ENCODE assay signal across 9 mouse cellular contexts in genomic region chr4:126741448-126741847, GRCm38 (mm10). TPM values are rescaled to one million over a fixed set of nuclear protein-coding genes. Genes with fewer than 3 reads are reported as not detected.
DNase-seq lines count a peak whose midpoint lies in the region; ATAC-seq and TF ChIP-seq lines count a peak whose summit lies in the region.
"Had no signal": no experiment of that assay in that cellular context is flagged by ENCODE, and none has a peak within 500 bp of the region (broad histone marks: within the 10 kb centered on the region; RNA-seq: fewer than 3 reads in every experiment).

No protein-coding gene starts in this region.

- DNase-seq in B cell, adult 2 months: peak; percentile 80 to 82
- peak; percentile 79 to 83 for DNase-seq in adrenal gland, postnatal 36 days
- DNase-seq in heart, adult 8-10 months (ENCODE audit: low spot score): peak; percentile 78
- DNase-seq in kidney, adult 9 months: peak; percentile 83
- peak; percentile 80 for DNase-seq in limb, embryonic 14.5 days (ENCODE audit: low spot score)
- DNase-seq in spleen, postnatal 36 days (ENCODE audit: low spot score in 2 of 2): peak; percentile 66 to 71

- peaks cover 30% of the 10 kb centered on the region for H3K27me3 ChIP-seq in embryonic facial prominence, embryonic 13.5 days
- peaks cover 21% of the 10 kb centered on the region for H3K27me3 ChIP-seq in limb, embryonic 14.5 days (ENCODE audit: control insufficient read depth, insufficient read depth, low read length)
- peaks cover 37% of the 10 kb centered on the region for H3K27me3 ChIP-seq in midbrain, embryonic 16.5 days (ENCODE audit: control insufficient read depth, insufficient read depth, low read depth, low read length)

- H3K9ac ChIP-seq in embryonic facial prominence, embryonic 13.5 days: peak overlapping the region; percentile 27; the same call in 1 of the 2 replicates
- H3K9ac ChIP-seq in limb, embryonic 14.5 days (ENCODE audit: low read depth, low read length, severe bottlenecking): 0 out of 2 replicates have a peak overlapping the region, but pooled peaks have one; percentile 12
- H3K9ac ChIP-seq in midbrain, embryonic 16.5 days (ENCODE audit: low read depth, low read length): no peak overlapping the region
- H3K9ac ChIP-seq: embryonic facial prominence, embryonic 12.5 days had no signal

- TF ChIP-seq POLR2A in limb, embryonic 14.5 days (IDR thresholded peaks at IDR 0.05; ENCODE audit: borderline replicate concordance, extremely low read depth, insufficient read depth, insufficient read length): no peak

- WGBS in embryonic facial prominence, embryonic 13.5 days: 7% methylated on average over 12 of the region's 12 CpGs
- 5% methylated on average over 12 of the region's 12 CpGs for WGBS in limb, embryonic 14.5 days
- 4% methylated on average over 12 of the region's 12 CpGs for WGBS in midbrain, embryonic 16.5 days

- H3K4me1 ChIP-seq in embryonic facial prominence, embryonic 13.5 days: peaks cover 9% of the 10 kb centered on the region
- no peaks in the 10 kb centered on the region for H3K4me1 ChIP-seq in limb, embryonic 14.5 days (ENCODE audit: control insufficient read depth, insufficient read depth, low read length)
- no peaks in the 10 kb centered on the region for H3K4me1 ChIP-seq in midbrain, embryonic 16.5 days (ENCODE audit: control insufficient read depth, insufficient read depth, low read length)

- H3K27ac ChIP-seq in embryonic facial prominence, embryonic 13.5 days: no peak overlapping the region
- no peak overlapping the region for H3K27ac ChIP-seq in limb, embryonic 14.5 days (replicated peaks; ENCODE audit: low read depth, low read length)
- no peak overlapping the region for H3K27ac ChIP-seq in midbrain, embryonic 16.5 days (ENCODE audit: low read length)
- H3K27ac ChIP-seq: embryonic facial prominence, embryonic 12.5 days had no signal

- no peak overlapping the region for H3K4me3 ChIP-seq in embryonic facial prominence, embryonic 13.5 days
- no peak overlapping the region for H3K4me3 ChIP-seq in limb, embryonic 14.5 days (replicated peaks; ENCODE audit: low read length)
- H3K4me3 ChIP-seq in midbrain, embryonic 16.5 days (ENCODE audit: low read depth, low read length): no peak overlapping the region
- H3K4me3 ChIP-seq: embryonic facial prominence, embryonic 12.5 days had no signal

- no peak for ATAC-seq in embryonic facial prominence, embryonic 13.5 days (ENCODE audit: insufficient number of reproducible peaks, insufficient read depth, low FRiP score, low TSS enrichment, low read depth)
- ATAC-seq in limb, embryonic 14.5 days (ENCODE audit: low FRiP score, low read depth): peak; percentile 69
- peak; percentile 59; the same call in 1 of the 2 replicates for ATAC-seq in midbrain, embryonic 16.5 days

- H3K36me3 ChIP-seq in embryonic facial prominence, embryonic 13.5 days: peaks cover 28% of the 10 kb centered on the region
- H3K36me3 ChIP-seq in limb, embryonic 14.5 days (ENCODE audit: control insufficient read depth, insufficient read depth, low read length): peaks cover 28% of the 10 kb centered on the region
- peaks cover 16% of the 10 kb centered on the region for H3K36me3 ChIP-seq in midbrain, embryonic 16.5 days (ENCODE audit: control insufficient read depth, insufficient read depth, low read length)

- H3K9me3 ChIP-seq in embryonic facial prominence, embryonic 13.5 days: no peaks in the 10 kb centered on the region
- no peaks in the 10 kb centered on the region for H3K9me3 ChIP-seq in limb, embryonic 14.5 days (ENCODE audit: control insufficient read depth, low read length)
- no peaks in the 10 kb centered on the region for H3K9me3 ChIP-seq in midbrain, embryonic 16.5 days (replicated peaks; ENCODE audit: control insufficient read depth, low read length, poor library complexity, severe bottlenecking)
- H3K9me3 ChIP-seq: embryonic facial prominence, embryonic 12.5 days had no signal

- peak overlapping the region; percentile 39 for H3K4me2 ChIP-seq in embryonic facial prominence, embryonic 13.5 days
- no peak overlapping the region for H3K4me2 ChIP-seq in limb, embryonic 14.5 days (replicated peaks; ENCODE audit: low read depth, low read length, severe bottlenecking)
- H3K4me2 ChIP-seq in midbrain, embryonic 16.5 days (ENCODE audit: low read length): no peak overlapping the region
- H3K4me2 ChIP-seq: embryonic facial prominence, embryonic 12.5 days had no signal

RNA-seq across cellular contexts. Expression of gene Tfap2e, which starts 5.4 kb away (rescaled TPM):
- not detected for total RNA-seq in adrenal gland, postnatal 36 days (2021)
- polyA plus RNA-seq in embryonic facial prominence, embryonic 13.5 days (2015; fragmentation: Nextera tagmentation; extraction: Ambion mirVana): 0.17 TPM in 1 of 2 replicates, not detected in the other
- under 1 TPM in 1 of 4 experiments, not detected in 3; 0.11 TPM for total RNA-seq in heart, adult 8-10 months (2022)
- 0.48 and 0.53 TPM in 2 replicates for polyA plus RNA-seq in limb, embryonic 14.5 days (2012; rRNA removed)
- polyA plus RNA-seq in limb, embryonic 14.5 days (2014; fragmentation: Nextera tagmentation; extraction: Ambion mirVana): 0.34 and 0.46 TPM in 2 replicates
- polyA plus RNA-seq in midbrain, embryonic 16.5 days (2015; fragmentation: Nextera tagmentation; extraction: Ambion mirVana): 0.09 and 0.22 TPM in 2 replicates
- polyA plus RNA-seq: embryonic facial prominence, embryonic 12.5 days had no signal

RNA-seq across cellular contexts. Expression of gene Ncdn, which starts 11.8 kb away (rescaled TPM):
- total RNA-seq in adrenal gland, postnatal 36 days (2021): 10 to 100 TPM; 31.7 to 36.1 TPM
- 29.5 and 30.7 TPM in 2 replicates for polyA plus RNA-seq in embryonic facial prominence, embryonic 13.5 days (2015; fragmentation: Nextera tagmentation; extraction: Ambion mirVana)
- 10 to 100 TPM; 17.2 to 20.1 (median 17.8) TPM for total RNA-seq in heart, adult 8-10 months (2022)
- 39.0 and 51.9 TPM in 2 replicates for polyA plus RNA-seq in limb, embryonic 14.5 days (2012; rRNA removed)
- polyA plus RNA-seq in limb, embryonic 14.5 days (2014; fragmentation: Nextera tagmentation; extraction: Ambion mirVana): 29.1 and 29.8 TPM in 2 replicates
- polyA plus RNA-seq in midbrain, embryonic 16.5 days (2015; fragmentation: Nextera tagmentation; extraction: Ambion mirVana): 134 and 161 TPM in 2 replicates

RNA-seq across cellular contexts. Expression of gene AU040320, which starts 11.9 kb away (rescaled TPM):
- 10 to 100 TPM; 37.1 to 37.6 TPM for total RNA-seq in adrenal gland, postnatal 36 days (2021)
- polyA plus RNA-seq in embryonic facial prominence, embryonic 13.5 days (2015; fragmentation: Nextera tagmentation; extraction: Ambion mirVana): 15.9 and 17.4 TPM in 2 replicates
- total RNA-seq in heart, adult 8-10 months (2022): 10 to 100 TPM; 27.8 to 33.6 (median 31.3) TPM
- 27.7 and 31.8 TPM in 2 replicates for polyA plus RNA-seq in limb, embryonic 14.5 days (2012; rRNA removed)
- polyA plus RNA-seq in limb, embryonic 14.5 days (2014; fragmentation: Nextera tagmentation; extraction: Ambion mirVana): 21.1 and 22.9 TPM in 2 replicates
- polyA plus RNA-seq in midbrain, embryonic 16.5 days (2015; fragmentation: Nextera tagmentation; extraction: Ambion mirVana): 36.5 and 42.8 TPM in 2 replicates
